Mouse (Mus musculus) hindbrain, postnatal 0 days (tissue): ENCODE measurements around the gene Lrrc3. TPM values are rescaled to one million over a fixed set of nuclear protein-coding genes. Genes with fewer than 3 reads are reported as not detected.
A peak's percentile ranks its signal among the peaks of the same experiment; 100 is the strongest.
"Not testable (repeated sequence)": the region's sequence is repeated elsewhere in the genome, so short reads cannot be mapped to it uniquely, and the experiment has no call there.

Experiments used
- ATAC-seq: fragments of 200-750 bp; cut with Nextera tagmentation; 2 replicates; pipeline ENCODE4 v1.8.0; 2017; ENCODE audit warnings: mild to moderate bottlenecking, moderate TSS enrichment, moderate library complexity
- DNase-seq: peaks from one replicate; pipeline ENCODE4 v3.0.0-alpha.2; 2015; ENCODE audit warnings: low spot score
- H3K27ac ChIP-seq: fragments of 300-500 bp; sonication (generic); 2 replicates; pipeline ENCODE4 v1.5.1; 2014; ENCODE audit warnings: mild to moderate bottlenecking
- H3K27me3 ChIP-seq: fragments of 300-500 bp; sonication (generic); 2 replicates; pipeline ENCODE4 v1.6.1; 2014; ENCODE audit warnings: low read length, mixed read lengths; ENCODE audit not compliant: insufficient read depth
- H3K36me3 ChIP-seq: fragments of 300-500 bp; sonication (generic); 2 replicates; pipeline ENCODE4 v1.6.1; 2014; ENCODE audit warnings: low read length, mixed read lengths; ENCODE audit not compliant: insufficient read depth
- H3K4me1 ChIP-seq: fragments of 300-500 bp; sonication (generic); 2 replicates; pipeline ENCODE4 v1.6.1; 2014; ENCODE audit warnings: antibody characterized with exemption, low read length, mixed read lengths; ENCODE audit not compliant: insufficient read depth
- H3K4me2 ChIP-seq: fragments of 300-500 bp; sonication (generic); 2 replicates; pipeline ENCODE4 v1.6.1; 2014; ENCODE audit warnings: low read depth, mild to moderate bottlenecking, low read length, moderate library complexity, mixed read lengths
- H3K4me3 ChIP-seq: fragments of 300-500 bp; sonication (generic); 2 replicates; pipeline ENCODE4 v1.5.1; 2014; ENCODE audit warnings: low read length
- H3K9ac ChIP-seq: fragments of 300-500 bp; sonication (generic); replicated peaks from 2 replicates; pipeline ENCODE4 v1.6.1; 2014; ENCODE audit warnings: mild to moderate bottlenecking, low read length, moderate library complexity, mixed read lengths
- H3K9me3 ChIP-seq: fragments of 300-500 bp; sonication (generic); 2 replicates; pipeline ENCODE4 v1.6.1; 2016; ENCODE audit warnings: low read length, mixed read lengths
- CTCF ChIP-seq: IDR thresholded peaks from 2 replicates; pipeline ENCODE4 v1.5.1; 2016; ENCODE audit warnings: antibody characterized with exemption, control low read depth, low read depth
- WGBS: fragments of 180-500 bp; shearing (Covaris S2); extraction: QIAGEN DNeasy Blood & Tissue Kit; methylation state at CpG from one replicate; pipeline ENCODE4 v1.1.7; 2014; 5-methylcytosine and 5-hydroxymethylcytosine counted together
- polyA plus RNA-seq: library from polyadenylated mRNA; unstranded; fragments of >200 nt; fragmentation: Nextera tagmentation; extraction: Ambion mirVana; gene quantifications from 2 replicates; pipeline ENCODE4 v1.2.1, GENCODE M21; 2015
- total RNA-seq: library from RNA; depleted of rRNA; stranded (reverse); fragments of >200 nt; gene quantifications from 2 replicates; pipeline ENCODE4 v1.2.3, GENCODE M21; 2014; rRNA removed

Lrrc3 gene
- total RNA-seq (27.8 and 31.4 TPM in 2 replicates), polyA plus RNA-seq (22.1 and 24.3 TPM in 2 replicates)

GRCm38 (mm10) chr10:77902211-77902893 is at the start of gene Lrrc3:
TSS of gene Lrrc3 (minus strand) at chr10:77902536.
- no peaks in the 10 kb centered on the region for H3K36me3 ChIP-seq
- DNase-seq (peak; percentile 75), ATAC-seq (peak; percentile 78)
- peaks cover 7% of the 10 kb centered on the region for H3K4me1 ChIP-seq
- H3K4me2 ChIP-seq = peak within 1 kb of the TSS; percentile 63
- WGBS = under 1% methylated on average over 44 of the region's 46 CpGs
- H3K27me3 ChIP-seq = no peaks in the 10 kb centered on the region
- TF ChIP-seq CTCF = peak; percentile 51
- H3K9ac ChIP-seq = peak within 1 kb of the TSS; percentile 75
- H3K27ac ChIP-seq = peak within 1 kb of the TSS; percentile 75
- H3K9me3 ChIP-seq = no peaks in the 10 kb centered on the region
- H3K4me3 ChIP-seq = peak within 1 kb of the TSS; percentile 65

GRCm38 (mm10) chr10:77950468-77950867 is 48.1 kb upstream of the Lrrc3 start:
- DNase-seq, H3K4me1 ChIP-seq, H3K9me3 ChIP-seq, H3K36me3 ChIP-seq, H3K4me2 ChIP-seq, ATAC-seq, H3K27ac ChIP-seq, H3K4me3 ChIP-seq, H3K9ac ChIP-seq, H3K27me3 ChIP-seq: not testable (repeated sequence)
- 90% methylated on average over 8 of the region's 12 CpGs for WGBS

GRCm38 (mm10) chr10:77939685-77940084 is 37.3 kb upstream of the Lrrc3 start:
- Histone ChIP-seq H3K4me1 (no peaks in the 10 kb centered on the region), H3K4me3 (no peak overlapping the region), H3K27ac (no peak overlapping the region), H3K36me3 (no peaks in the 10 kb centered on the region), H3K27me3 (no peaks in the 10 kb centered on the region), H3K9me3 (no peaks in the 10 kb centered on the region), H3K9ac (no peak overlapping the region), H3K4me2 (no peak overlapping the region)
- TF ChIP-seq CTCF = no peak
- no peak for DNase-seq
- ATAC-seq = no peak
- 77% methylated on average over 2 of the region's 2 CpGs for WGBS

GRCm38 (mm10) chr10:77927375-77927774 is 25.0 kb upstream of the Lrrc3 start:
- ATAC-seq (no peak), DNase-seq (no peak)
- Histone ChIP-seq H3K27ac (no peak overlapping the region), H3K4me1 (no peaks in the 10 kb centered on the region), H3K36me3 (no peaks in the 10 kb centered on the region), H3K4me2 (no peak overlapping the region), H3K27me3 (no peaks in the 10 kb centered on the region), H3K9me3 (no peaks in the 10 kb centered on the region), H3K9ac (no peak overlapping the region), H3K4me3 (no peak overlapping the region)
- TF ChIP-seq CTCF = no peak
- WGBS = 87% methylated on average over 10 of the region's 10 CpGs

GRCm38 (mm10) chr10:77926140-77926539 is 23.8 kb upstream of the Lrrc3 start:
- Histone ChIP-seq H3K9ac (no peak overlapping the region), H3K4me1 (no peaks in the 10 kb centered on the region), H3K27me3 (no peaks in the 10 kb centered on the region), H3K4me3 (no peak overlapping the region), H3K27ac (no peak overlapping the region), H3K9me3 (no peaks in the 10 kb centered on the region), H3K36me3 (no peaks in the 10 kb centered on the region), H3K4me2 (no peak overlapping the region)
- TF ChIP-seq CTCF = peak; percentile 59
- 45% methylated on average over 7 of the region's 7 CpGs for WGBS
- no peak for ATAC-seq
- DNase-seq = peak; percentile 25

- Histone ChIP-seq H3K36me3 (no peaks in the 10 kb centered on the region), H3K4me1 (no peaks in the 10 kb centered on the region), H3K9me3 (no peaks in the 10 kb centered on the region), H3K9ac (no peak overlapping the region), H3K27ac (no peak overlapping the region), H3K4me2 (no peak overlapping the region), H3K27me3 (no peaks in the 10 kb centered on the region), H3K4me3 (no peak overlapping the region)
- ATAC-seq = no peak
- no peak for DNase-seq
- TF ChIP-seq CTCF = no peak
- WGBS = 73% methylated on average over 4 of the region's 4 CpGs
These were observed 20.3 kb upstream of the Lrrc3 start for GRCm38 (mm10) chr10:77922681-77923080.

GRCm38 (mm10) chr10:77921009-77921408 is 18.7 kb upstream of the Lrrc3 start:
- no peak overlapping the region for H3K4me2 ChIP-seq
- H3K27me3 ChIP-seq = no peaks in the 10 kb centered on the region
- DNase-seq = peak; percentile 45
- H3K9me3 ChIP-seq = no peaks in the 10 kb centered on the region
- no peak overlapping the region for H3K27ac ChIP-seq
- no peaks in the 10 kb centered on the region for H3K4me1 ChIP-seq
- no peak for TF ChIP-seq CTCF
- no peaks in the 10 kb centered on the region for H3K36me3 ChIP-seq
- no peak overlapping the region for H3K9ac ChIP-seq
- H3K4me3 ChIP-seq = no peak overlapping the region
- WGBS = 43% methylated on average over 5 of the region's 5 CpGs
- ATAC-seq = peak; percentile 68; the same call in 1 of the 2 replicates
